Mouse (Mus musculus) cortical plate, adult 2 months (tissue): Measurements from ENCODE around the gene Trpc7.

ENCODE experiments used
- CTCF ChIP-seq: fragments of 200-500 bp; IDR thresholded peaks from 2 replicates; pipeline ENCODE4 v1.5.1; 2011; ENCODE audit warnings: mild to moderate bottlenecking, control low read depth, low read length; ENCODE audit not compliant: insufficient read depth; ENCODE audit errors: extremely low read depth
- POLR2A ChIP-seq: fragments of 200-500 bp; IDR thresholded peaks from 2 replicates; pipeline ENCODE4 v1.6.1; 2011; ENCODE audit warnings: mild to moderate bottlenecking, low read length, control low read depth; ENCODE audit not compliant: insufficient read depth; ENCODE audit errors: extremely low read depth

- TF ChIP-seq CTCF (peak; percentile 22; the same call in 1 of the 2 replicates), POLR2A (no peak)
These were observed 1.2 kb downstream of the Trpc7 start for GRCm38 (mm10) chr13:56894543-56894942.
